Mouse (Mus musculus): Measurements from ENCODE around the gene Mpig6b. TPM values are rescaled to one million over a fixed set of nuclear protein-coding genes. Genes with fewer than 3 reads are reported as not detected.
"Not testable (repeated sequence)": the region's sequence is repeated elsewhere in the genome, so short reads cannot be mapped to it uniquely, and the experiment has no call there.

The Mpig6b gene
- polyA plus RNA-seq, 1 experiment, result 0.26 TPM

DNA sequence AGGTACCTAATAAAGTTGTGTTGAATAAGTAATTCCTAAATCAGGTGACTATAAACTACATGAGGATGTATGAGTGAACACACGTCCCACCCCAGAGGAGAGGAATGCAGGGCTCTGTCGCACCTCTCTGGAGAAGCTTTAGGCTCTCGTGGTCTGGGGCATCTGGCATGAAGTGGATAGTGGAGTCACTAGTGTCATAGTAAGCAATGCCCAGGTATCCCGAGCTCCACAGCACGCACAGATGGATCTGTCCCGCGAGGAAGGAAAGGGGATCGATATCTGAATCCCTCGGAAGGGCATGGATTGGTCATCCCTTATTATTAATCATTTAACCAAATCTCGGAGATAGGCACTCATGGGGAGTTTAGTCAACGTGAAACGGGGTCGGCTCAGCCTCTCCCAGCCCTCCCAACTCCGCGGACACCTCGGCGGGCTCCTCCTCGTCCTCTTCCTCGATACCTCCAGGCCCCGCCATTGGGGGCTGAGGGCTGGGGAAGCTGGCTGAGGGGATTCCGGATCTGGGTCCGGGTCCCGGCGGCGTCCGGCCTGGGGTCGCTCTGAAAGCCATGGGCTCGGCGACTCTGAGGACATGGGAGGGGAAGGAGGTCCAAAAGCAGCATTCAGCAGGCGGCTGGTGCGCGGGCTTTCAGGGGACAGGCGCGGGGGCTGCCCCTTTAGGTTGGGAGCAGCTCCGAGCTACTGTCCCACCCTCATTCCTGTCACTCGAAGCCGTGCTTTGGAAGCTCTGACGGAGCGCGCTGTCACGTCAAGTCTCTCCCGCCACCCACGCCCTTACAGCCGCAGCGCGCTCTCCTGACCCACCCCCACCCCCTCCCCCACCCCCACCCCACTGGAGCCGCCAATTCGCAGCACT lies 19.9 kb downstream of the Mpig6b start:
- DNase-seq (ENCODE audit: low read depth, low spot score), result no peak
- 4% methylated on average over 48 of the region's 48 CpGs for WGBS

DNA sequence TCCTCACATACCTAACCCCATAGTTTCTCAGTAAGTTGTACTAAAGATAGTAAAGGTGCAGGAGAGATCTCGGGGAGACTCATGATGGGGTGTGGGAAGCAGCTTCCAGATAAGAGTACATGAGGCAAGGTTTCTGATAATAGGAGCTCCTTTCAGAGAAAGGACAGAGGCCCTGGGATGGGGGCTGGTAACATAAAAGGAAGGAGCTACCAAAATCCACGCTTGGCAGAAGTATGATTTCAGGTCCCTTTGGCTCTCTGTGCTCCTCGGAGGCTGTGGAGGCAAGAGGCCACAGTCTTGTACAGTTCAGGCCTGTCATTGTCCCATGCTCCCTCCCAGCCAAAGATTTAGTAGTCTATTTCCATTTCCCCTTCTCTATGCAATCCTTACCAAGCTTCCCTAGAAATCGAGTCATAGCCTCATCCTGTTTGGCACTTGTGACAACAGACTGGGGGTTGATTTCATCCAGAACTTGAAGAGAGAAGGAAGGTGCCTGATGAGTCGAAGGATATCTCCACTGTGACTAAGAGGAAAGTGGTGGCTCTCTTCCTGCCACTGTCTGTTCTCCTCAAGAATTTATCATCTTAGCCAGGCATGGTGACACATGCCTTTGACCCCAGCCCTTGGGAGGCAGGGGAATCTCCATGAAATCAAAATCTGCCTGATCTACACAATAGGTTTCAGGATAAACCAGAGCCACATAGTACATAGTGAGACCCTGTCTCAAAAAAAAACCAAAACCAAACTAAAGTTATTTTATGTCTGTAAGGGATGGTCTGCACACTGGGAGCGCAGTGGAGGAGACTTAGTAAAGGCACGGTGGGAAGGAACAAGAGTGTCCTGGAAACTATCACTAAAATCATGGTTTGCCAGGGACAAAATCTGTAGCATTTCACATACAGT lies 20.8 kb downstream of the Mpig6b start:
- DNase-seq (ENCODE audit: low read depth, low spot score), result no peak
- 78% methylated on average over 7 of the region's 7 CpGs for WGBS

DNA sequence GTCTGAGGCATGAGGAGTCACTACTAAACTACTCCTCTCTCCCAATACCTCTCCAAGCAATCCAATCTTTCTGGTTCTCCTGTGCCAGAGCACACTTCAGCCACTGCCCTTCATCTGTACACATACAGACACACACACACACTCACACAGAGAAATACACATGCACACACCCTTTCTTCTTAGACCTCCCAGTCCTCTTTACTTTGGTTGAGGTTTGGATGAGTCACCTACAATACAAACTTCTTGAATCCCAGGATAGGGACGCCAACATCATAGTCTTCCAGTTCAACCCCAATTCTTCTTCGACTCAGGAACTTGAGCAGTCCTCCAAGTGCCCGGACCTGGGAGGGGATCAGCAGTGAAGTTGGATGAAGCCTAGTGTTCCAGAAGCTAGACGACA lies 22.2 kb downstream of the Mpig6b start:
- 45% methylated on average over 4 of the region's 4 CpGs for WGBS
- DNase-seq (ENCODE audit: low read depth, low spot score), result no peak

DNA sequence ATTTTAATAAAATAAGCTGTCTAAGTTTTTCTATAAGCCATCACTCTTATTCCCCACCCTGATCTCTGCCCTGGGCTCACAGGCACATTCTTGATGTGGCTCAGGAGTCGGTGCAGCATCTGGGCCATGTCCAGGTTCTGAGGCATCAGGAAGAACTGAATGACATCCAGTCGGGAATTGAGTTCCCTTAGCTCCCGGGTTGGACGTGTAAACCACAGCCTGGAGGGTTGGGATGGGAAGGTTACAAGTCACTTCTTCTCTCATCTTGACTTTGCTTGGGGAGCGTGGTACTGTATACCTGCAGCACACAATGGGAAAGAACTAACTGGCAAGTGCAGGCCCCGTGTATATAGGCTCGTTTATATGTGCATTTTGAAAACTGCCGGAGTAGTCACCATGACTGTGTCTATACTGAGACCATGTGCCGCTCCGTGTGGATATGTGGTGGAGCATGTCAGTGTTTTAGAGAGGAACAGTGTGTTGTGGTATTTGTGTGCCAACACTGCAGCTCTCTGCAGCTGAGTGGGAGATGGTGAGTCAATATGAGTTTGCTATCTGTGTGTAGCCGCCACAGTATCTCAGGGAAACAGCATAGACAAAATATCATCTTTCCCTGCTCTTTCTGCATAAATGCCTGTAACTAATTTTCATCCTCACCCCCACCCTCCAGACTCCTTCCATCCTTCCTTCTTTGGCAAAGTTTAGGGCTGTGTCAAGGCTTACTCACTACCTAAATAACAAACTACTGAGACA lies 26.7 kb downstream of the Mpig6b start:
- DNase-seq (ENCODE audit: low read depth, low spot score), result no peak
- WGBS, result 89% methylated on average over 11 of the region's 11 CpGs

DNA sequence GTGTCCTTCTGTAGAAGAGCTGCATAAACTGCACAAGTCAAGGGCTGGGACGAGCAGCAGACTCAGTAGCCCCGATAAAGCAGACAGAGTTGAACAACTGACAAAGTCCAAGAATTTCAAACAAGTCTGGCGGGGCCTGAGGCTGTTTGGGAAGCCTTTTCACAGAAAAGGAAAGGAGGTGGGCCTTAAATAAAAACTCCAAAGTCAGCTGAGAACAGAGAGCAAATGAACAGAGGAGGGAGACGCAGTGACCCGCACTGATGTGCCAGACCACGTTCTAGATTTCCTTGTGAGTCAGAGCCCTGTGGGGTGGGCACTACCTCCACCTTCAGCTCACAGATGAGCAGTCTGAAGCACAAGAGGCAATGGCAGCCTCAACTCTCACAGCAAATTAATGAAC lies 31.1 kb downstream of the Mpig6b start:
- 53% methylated on average over 6 of the region's 6 CpGs for WGBS
- DNase-seq (ENCODE audit: low read depth, low spot score), result no peak

DNA sequence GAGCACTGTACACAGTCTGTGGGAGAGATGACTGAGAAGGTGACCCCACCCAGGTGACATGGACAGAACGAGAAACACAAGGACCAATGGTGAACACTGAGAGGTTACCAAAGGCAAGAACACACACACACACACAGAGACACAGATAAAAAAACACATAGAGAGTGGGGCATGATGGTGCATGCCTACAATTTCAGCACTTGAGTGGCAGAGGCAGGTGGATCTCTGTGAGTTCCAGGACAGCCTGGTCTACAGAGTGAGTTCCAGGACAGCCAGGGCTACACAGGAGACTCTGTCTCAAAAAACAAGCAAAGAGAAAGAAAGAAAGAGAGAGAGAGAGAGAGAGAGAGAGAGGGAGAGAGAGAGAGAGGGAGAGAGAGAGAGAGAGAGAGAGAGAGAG lies 32.3 kb downstream of the Mpig6b start:
- 47% methylated on average over 1 of the region's 1 CpGs for WGBS
- not testable (repeated sequence) for DNase-seq (ENCODE audit: low read depth, low spot score)

DNA sequence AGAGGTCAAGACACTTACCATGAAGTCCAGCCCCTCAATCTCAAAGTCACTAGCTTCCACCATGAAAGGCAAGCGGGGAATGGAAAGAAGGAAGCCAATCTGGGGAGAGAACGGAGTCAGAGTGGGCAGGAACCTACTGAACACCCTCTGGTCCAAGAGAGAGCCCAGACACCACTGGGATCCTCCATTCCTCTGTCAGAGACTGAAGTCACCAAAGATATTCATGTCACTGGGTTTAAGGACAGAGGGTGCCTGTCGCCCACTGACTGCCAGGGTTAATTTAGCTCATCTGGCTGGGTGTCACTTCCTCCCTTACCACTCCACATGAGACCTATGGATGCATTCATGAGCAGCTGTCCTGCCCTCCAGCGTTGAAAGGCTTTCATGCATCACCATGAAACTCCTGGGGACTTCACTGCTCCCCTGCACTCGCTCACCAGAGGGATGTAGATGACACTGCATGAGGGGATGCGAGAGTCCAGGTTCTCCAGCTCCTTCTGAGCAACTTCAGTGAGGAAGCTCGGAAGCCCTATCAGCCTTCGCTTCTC lies 33.6 kb downstream of the Mpig6b start:
- DNase-seq (ENCODE audit: low read depth, low spot score), result no peak
- 72% methylated on average over 8 of the region's 8 CpGs for WGBS

DNA sequence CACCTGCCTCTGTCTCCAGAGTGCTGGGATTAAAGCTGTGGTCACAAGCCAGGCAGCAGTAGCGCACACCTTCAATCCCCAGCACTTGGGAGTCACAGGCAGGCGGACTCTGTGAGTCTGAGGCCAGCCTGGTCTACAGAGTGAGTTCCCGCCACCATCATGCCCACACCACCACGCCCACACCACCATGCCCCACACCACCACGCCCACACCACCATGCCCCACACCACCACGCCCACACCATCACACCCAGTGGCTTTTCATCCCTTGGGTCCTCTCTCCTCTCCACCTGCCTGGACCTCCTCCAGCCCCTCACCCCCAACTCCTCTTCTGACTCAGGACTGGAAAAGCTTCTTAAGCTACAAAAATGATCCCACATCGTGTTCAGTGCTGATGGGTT lies 34.1 kb downstream of the Mpig6b start:
- no peak for DNase-seq (ENCODE audit: low read depth, low spot score)
- WGBS, result 68% methylated on average over 7 of the region's 7 CpGs

DNA sequence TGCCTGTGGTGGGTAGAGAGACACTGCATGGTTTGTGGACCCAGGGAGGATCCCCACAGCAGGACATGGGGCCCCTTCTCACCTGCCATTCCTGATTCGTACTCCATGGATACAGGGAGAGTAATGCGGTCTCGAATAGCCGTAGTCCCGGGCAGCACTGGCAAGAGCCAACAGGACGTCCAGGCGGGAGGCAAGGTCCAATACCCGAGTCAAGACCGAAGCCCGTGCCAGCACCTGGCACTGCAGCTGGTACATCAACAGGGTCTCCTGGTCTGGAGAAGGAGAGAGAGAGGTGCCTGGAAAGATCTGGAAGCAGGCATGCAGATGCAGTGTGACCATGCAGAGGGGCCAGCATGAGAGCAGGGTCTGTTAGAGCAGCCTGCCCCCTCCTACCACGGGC lies 34.7 kb downstream of the Mpig6b start:
- 87% methylated on average over 11 of the region's 11 CpGs for WGBS

DNA sequence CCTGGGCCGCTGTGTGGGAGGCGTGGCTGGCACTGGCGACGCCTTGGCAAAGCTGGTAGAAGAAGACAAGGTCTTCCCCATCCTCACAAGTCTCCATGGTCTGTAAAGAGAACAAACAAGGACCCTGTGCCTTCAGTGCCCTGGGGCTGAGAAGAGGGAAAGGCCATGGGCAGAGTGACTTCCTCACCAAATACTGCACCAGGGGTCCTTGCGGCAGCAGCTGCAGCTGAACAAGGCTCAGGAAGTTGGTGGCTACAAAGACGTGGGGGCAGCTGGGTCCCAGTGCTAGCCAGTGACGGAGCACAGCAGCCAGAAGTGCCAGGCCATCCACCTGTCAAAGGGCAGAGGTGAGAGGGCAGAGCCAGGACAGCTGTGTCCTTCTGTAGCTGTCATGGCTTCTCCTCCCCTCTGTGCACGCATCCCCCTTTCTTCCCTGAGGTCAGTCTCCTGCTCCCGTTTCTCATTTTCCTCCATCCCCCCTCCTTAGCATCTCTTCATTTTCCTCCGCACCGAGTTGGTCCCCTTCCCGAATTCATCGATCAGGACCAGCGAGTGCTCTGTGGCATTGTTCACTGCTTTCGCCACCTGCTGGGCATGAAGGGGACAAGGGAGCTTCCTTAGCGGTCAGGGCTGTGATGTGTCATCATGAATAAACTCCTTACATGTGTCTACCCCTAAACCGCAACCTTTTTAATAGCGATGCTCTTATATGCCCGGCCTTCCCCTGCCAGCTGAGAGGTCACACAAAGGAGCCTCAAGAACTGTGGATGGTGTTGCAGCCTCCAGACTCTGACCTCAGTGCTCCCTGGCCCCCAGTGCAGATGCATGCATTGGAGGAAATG lies 36.1 kb downstream of the Mpig6b start:
- no peak for DNase-seq (ENCODE audit: low read depth, low spot score)
- 42% methylated on average over 19 of the region's 19 CpGs for WGBS

More for the DNA sequence above, 34.7 kb downstream of the Mpig6b start:
- no peak for DNase-seq (ENCODE audit: low read depth, low spot score)

DNA sequence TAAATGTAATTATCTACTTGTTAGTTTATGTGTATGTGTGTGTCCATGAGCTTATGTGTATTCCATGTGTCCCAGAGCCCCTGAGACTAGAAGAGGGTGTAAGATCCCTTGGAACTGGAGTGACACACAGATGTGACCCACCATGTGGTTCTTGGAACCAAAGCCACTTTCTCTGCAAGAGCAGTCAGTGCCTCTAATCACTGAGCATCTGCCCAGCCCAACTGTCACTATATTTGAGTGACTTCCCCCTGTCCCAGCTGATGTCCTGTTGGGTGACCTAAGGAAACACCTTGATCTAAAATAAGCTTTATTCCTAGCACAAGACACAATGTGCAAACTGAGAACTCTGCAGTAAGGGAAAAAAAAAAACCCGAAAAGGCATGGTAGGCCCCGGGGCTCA lies 37.7 kb downstream of the Mpig6b start:
- 90% methylated on average over 2 of the region's 2 CpGs for WGBS
- DNase-seq (ENCODE audit: low read depth, low spot score), result no peak

DNA sequence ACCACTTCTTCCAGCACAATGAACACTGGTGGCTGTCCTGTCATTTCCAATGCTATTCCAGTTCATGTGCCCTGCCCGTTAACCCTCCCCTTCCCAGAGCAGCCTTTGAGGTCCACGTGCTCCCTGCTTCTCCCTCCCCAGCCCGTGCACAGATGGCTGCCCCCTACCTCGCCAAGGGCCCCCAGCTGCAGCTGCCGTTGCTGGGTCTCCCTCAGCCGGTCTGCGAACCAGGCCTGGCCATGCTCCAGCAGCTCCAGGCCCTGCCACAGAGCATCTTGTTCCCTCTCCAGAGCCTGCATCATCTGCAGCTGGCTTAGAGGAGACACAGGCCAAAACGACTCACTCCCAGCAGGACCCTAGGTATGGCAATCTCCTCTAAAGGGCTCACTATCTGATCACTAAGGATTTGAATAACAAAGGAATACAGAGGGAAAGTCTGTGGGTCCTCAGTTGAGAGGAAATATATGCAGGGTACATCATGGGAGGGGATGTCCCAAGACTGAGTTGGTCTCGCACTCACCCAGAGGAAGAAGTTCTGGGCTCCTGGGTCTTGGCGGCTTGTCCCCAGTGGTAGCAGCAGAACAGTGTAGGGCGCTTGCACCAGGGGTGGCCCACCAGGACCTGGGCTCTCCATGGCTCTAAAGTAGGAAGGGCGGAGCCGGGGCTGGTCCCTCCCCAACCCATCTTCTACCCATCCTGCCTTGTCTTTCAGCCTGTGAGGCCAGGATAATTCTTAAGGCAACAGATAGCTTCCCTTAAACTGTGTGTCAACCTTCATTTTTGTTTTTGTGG lies 38.5 kb downstream of the Mpig6b start, which contains the start of gene Sapcd1:
Gene Sapcd1 (minus strand): TSS at position 740 of the 792 bp plus-strand sequence.
- WGBS, result 63% methylated on average over 13 of the region's 13 CpGs
- DNase-seq (ENCODE audit: low read depth, low spot score), result no peak

DNA sequence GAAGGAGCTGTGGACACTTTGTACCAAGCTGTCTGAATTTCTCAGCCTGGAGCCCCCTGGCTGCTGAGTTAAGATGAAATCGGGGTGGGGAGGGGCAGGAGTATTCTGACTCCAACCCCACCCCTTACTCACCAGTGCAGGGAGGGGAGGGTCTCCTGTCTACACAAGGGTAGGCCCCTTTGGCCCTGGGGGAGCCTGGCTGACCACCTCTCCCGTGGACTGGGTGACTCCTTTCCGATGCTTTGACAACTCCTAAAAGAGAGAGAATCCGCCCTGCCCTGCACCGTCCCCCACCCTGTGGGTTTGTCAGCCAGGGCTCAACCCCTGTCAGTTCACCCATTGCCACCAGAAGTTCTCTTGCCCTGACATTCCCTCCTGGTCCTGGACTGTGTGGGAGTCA lies 39.8 kb downstream of the Mpig6b start:
- no peak for DNase-seq (ENCODE audit: low read depth, low spot score)
- WGBS, result 81% methylated on average over 5 of the region's 5 CpGs

DNA sequence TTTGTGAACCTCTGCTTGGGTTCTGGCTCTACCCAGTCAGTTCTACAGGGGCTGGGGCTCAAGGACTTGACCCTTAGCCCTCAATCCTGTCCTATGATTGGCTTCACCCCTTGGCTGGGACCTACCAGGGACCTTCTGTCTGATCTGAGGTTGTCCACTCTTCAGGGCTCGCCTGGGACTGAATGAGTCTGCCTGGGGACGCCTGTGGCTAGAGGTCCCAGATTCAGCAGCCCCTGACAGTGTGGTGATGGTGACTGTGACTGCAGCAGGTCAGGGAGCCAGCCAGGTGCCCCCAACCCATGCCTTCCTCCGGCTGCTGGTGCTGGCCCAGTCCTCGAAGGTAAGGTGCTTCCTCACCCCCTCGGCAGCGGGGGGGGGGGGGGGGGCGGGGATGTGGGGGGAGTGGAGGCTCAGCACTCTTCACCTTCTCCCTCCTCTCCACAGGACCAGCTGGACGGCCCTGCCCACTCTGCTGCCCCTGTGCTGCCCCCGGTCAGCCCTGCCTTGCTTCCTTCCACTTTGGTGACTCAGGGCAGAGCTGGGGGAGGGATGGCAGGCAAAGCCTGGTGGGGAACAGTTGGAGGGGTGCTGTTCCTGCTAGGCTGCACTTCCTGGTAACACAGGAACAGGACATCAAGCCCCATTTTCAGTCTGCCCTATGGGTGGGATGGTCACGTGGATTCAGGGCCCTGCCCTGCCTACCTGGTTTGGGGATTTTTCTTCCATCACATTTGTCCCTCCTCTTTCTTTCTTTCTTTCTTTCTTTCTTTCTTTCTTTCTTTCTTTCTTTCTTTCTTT lies 41.1 kb downstream of the Mpig6b start:
- WGBS, result 70% methylated on average over 10 of the region's 10 CpGs

DNA sequence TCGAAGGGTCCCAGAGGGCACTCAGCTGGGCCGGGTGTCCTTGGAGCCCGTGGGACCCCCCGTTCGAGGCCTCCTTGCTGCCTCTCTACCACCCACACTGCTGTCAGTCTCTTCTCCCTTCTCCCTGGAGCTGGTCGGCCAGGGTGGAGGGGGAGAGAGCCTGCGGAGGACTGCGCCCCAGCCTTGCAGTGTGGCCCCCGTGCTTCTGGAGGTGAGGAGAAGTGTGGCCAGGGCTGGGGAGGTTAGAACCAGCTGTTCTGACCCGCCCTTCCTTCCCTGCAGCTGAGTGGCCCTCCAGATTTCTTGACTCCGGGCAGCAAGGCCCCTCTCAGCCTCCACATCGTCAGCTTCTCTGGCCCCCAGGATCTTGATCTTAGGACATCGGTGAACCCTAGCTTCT lies 41.7 kb downstream of the Mpig6b start:
- DNase-seq (ENCODE audit: low read depth, low spot score), result no peak
- WGBS, result 68% methylated on average over 13 of the region's 13 CpGs

More for the DNA sequence above, 41.1 kb downstream of the Mpig6b start:
- DNase-seq (ENCODE audit: low read depth, low spot score), result no peak

DNA sequence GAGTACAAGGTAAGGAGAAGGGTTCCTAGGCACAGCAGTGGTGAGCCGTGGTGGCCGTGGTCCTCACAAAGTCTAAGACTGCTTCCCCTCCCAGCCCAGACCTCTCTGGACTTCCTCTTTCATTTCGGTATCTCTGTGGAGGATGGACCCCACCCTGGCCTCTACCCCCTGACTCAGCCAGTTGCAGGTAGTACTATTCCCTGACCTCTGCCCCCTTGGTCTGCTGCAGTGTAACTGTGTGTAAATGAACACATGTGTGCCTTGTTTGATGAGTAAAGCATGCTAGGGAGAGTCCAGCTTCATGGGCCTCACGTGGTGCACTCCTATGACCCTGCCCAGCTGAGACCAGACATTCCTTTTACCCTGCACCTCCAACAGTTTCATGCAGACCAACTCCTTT lies 42.2 kb downstream of the Mpig6b start:
- DNase-seq (ENCODE audit: low read depth, low spot score), result no peak
- 47% methylated on average over 4 of the region's 4 CpGs for WGBS

DNA sequence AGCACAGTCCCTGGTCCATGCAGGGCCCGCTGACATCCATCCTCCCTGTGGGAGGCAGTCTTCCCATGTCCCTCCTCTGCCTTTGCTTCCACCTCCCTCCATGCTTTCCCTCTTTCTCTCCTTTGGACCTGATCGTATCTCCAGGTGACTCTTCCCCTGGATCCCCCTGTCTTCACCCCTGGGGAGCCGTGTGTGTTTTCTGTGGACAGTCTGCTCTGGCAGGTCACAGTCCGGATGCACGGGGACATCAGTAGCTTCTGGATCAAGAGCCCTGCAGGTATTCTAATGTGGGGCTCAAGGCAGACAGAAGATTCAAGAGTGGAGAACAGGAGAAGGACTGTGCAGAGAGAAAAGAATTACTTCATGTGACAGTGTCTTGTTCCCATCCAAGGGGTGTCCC lies 42.8 kb downstream of the Mpig6b start:
- DNase-seq (ENCODE audit: low read depth, low spot score), result no peak
- 84% methylated on average over 5 of the region's 5 CpGs for WGBS
